Mouse (Mus musculus): Measurements from ENCODE around the gene Fem1a.

GRCm38 (mm10) chr17:56218377-56219191 is 38.0 kb upstream of the Fem1a start, which contains the start of gene Dpp9:
- TF ChIP-seq POLR2A (IDR thresholded peaks at IDR 0.05; ENCODE audit: insufficient read length, low read depth): peak; percentile 86
- peak; percentile 71 for TF ChIP-seq POLR2AphosphoS2 (IDR thresholded peaks at IDR 0.05; ENCODE audit: insufficient read length, low read depth)
- TF ChIP-seq TCF12 (IDR thresholded peaks at IDR 0.05; ENCODE audit: insufficient read depth, poor library complexity, severe bottlenecking): no peak
- TF ChIP-seq CEBPB (IDR thresholded peaks at IDR 0.05; ENCODE audit: insufficient read depth, poor library complexity, severe bottlenecking): no peak
- TF ChIP-seq E2F4 (IDR thresholded peaks at IDR 0.05; ENCODE audit: insufficient read depth): no peak
- peak in 1 of 3 experiments; percentile 53 for TF ChIP-seq MYOG (IDR thresholded peaks at IDR 0.05; ENCODE audit: control insufficient read depth in 1 of 3, insufficient read depth in 1 of 3, insufficient read length in 2 of 3, low read depth in 2 of 3)
- no peak for TF ChIP-seq MAX (IDR thresholded peaks at IDR 0.05; ENCODE audit: low read depth)
- no peak for TF ChIP-seq USF1 (IDR thresholded peaks at IDR 0.05; ENCODE audit: low read depth)
- TF ChIP-seq REST (IDR thresholded peaks at IDR 0.05; ENCODE audit: insufficient read depth, insufficient read length): no peak
- peak in 1 of 3 experiments; percentile 37 for TF ChIP-seq MYOD1 (IDR thresholded peaks at IDR 0.05; ENCODE audit: control insufficient read depth in 1 of 3, insufficient read length in 2 of 3, low read depth in 2 of 3)
- no peak for TF ChIP-seq TCF3 (IDR thresholded peaks at IDR 0.05; ENCODE audit: insufficient read length, low read depth)
